Mouse (Mus musculus): ENCODE measurements around the gene Sirt7. TPM values are rescaled to one million over a fixed set of nuclear protein-coding genes. Genes with fewer than 3 reads are reported as not detected.

The Sirt7 gene
- total and polyA plus RNA-seq, 3 experiments = 72.3 to 78.2 TPM; not detected in 1

DNA sequence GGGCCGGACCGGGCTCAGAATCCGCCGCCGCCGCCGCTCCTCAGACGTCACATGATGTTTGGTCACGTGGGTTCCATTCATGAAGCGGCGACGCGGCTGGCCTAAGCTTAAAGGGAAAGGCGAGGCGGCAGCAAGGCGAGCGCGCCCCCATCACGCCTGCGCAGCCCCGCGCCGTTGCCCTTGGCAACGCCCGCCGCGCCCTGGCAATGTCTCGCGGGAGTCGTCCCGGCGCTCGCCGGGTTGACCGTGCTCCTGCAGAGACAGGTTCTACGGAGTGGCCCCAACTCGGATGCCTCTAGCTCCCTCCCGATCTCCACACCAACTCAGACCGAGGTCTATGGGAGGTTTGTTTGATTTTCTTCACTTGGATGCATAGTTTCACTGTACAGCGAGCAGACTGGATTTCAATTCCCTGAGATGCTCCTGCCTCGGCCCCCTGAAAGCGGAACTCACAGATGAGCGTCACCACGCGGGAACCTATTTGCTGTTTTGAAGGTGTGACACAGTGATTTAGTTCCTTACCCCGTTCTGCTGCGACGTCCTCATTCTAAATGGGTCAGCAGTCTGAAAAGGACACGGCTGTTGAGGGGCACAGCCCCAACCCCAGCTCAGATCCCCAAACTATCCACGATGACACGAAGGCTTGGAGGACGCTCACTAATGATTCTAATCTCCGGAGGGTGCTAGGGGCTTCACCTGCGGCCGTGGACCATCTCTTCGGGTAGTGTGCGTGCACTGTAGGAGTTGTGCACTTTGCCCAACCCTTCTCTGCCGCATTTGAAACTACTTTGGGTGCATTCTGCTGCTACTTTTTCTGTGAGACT lies 8.7 kb upstream of the Sirt7 start, which contains the start of gene Mafg (continued):
- TF ChIP-seq ZNF384 (IDR thresholded peaks at IDR 0.05; ENCODE audit: low read depth, low read length) (no peak), MYC (IDR thresholded peaks at IDR 0.05; ENCODE audit: low read depth, low read length) (peak; percentile 78), JUND (IDR thresholded peaks at IDR 0.05; ENCODE audit: low read depth, low read length) (no peak), KAT2A (conservative IDR thresholded peaks at IDR 0.05; ENCODE audit: low read depth, low read length) (no peak), RCOR1 (IDR thresholded peaks at IDR 0.05; ENCODE audit: low read depth, low read length) (no peak), EP300 (IDR thresholded peaks at IDR 0.05; ENCODE audit: low read depth in 1 of 2, low read length in 2 of 2) (0 out of 4 replicates have a peak, but pooled peaks of 1 of the 2 experiments have one; percentile 12), NRF1 (IDR thresholded peaks at IDR 0.05; ENCODE audit: insufficient read depth, low read depth, low read length, poor library complexity, severe bottlenecking) (peak; percentile 95), GABPA (IDR thresholded peaks at IDR 0.05; ENCODE audit: low read depth, low read length) (no peak), E2F4 (IDR thresholded peaks at IDR 0.05; ENCODE audit: borderline replicate concordance, low read depth, low read length) (no peak; the same call in 1 of the 2 replicates), GATA1 (IDR thresholded peaks at IDR 0.05; ENCODE audit: low read depth, low read length) (no peak), MYB (IDR thresholded peaks at IDR 0.05; ENCODE audit: low read depth, low read length) (no peak), TCF12 (IDR thresholded peaks at IDR 0.05; ENCODE audit: low read depth, low read length) (peak; percentile 55; the same call in 1 of the 2 replicates), MAX (IDR thresholded peaks at IDR 0.05; ENCODE audit: low read length) (peak; percentile 93), TAL1 (IDR thresholded peaks at IDR 0.05; ENCODE audit: low read length) (no peak), SIN3A (IDR thresholded peaks at IDR 0.05; ENCODE audit: low read length) (peak; percentile 94)

DNA sequence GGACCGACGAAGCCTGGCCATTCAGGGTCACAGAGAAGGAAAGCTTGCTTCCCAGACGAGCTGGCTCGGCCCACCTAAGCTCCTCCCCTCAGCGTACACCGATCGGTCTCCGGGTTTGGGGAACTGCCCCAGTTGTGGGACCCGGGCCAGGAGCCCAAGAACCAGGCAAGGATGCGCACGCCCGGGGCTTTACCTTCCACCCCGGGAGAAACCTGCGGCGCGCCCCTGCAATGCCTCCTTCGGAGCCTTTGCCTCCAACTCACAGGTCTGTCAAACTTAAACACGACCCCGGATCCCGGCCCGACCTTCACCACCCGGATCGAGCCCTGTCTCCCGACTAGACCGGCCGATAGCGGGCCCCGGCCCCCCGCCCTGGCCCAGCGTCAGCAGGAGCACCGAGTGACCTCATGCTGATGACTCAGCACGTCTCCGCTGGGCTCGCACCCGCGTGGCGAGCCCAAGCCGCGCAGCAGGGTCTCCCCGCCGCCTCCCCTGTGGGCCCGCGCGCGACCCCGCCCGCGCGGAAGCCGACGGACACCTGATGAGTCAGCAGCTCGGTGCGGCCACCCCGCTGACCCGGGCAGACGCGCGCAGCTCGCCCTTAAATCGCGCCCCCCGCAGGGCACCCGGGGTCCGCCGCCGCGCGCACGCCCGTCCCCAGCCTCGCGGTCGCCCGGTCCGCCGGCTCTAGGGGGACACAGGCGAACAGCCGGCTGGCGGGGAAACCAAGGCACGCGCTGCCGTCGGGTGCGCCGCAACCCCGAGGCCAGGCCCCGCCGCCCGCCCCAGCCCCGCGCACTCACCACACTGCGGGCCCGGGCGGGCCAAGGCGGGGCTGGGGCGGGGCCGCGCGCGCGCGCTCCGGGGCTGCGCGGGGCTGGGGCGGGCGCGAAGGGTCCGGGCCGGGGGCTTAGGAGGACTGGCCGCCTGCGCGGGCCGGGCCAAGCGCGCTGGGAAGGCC lies 7.8 kb upstream of the Sirt7 start:
- peaks cover 3 to 39% of the 10 kb centered on the region in 2 experiments; a peak in 3 of 4 replicates for H3K36me3 ChIP-seq (ENCODE audit: control insufficient read depth in 1 of 2, insufficient read depth in 2 of 2, low read length in 2 of 2)
- peaks cover 55% of the 10 kb centered on the region for H3K79me2 ChIP-seq (ENCODE audit: control insufficient read depth, insufficient read depth, low read length, poor library complexity)
- H3K4me1 ChIP-seq (ENCODE audit: control insufficient read depth in 1 of 2, insufficient read depth in 2 of 2, low read length in 2 of 2) = peaks cover 26 to 48% of the 10 kb centered on the region in 2 experiments
- H3K9me3 ChIP-seq (replicated peaks; ENCODE audit: insufficient read depth, low read length) = no peaks in the 10 kb centered on the region
- H3K27ac ChIP-seq (ENCODE audit: control insufficient read depth, low read depth, low read length) = peak overlapping the region; percentile 78
- DNase-seq (ENCODE audit: low read depth, low spot score) = peak; percentile 93
- H3K27me3 ChIP-seq (ENCODE audit: control insufficient read depth in 1 of 2, insufficient read depth in 2 of 2, low read length in 2 of 2) = no peaks in the 10 kb centered on the region
- H3K9ac ChIP-seq (ENCODE audit: control insufficient read depth, low read depth, low read length, poor library complexity, severe bottlenecking) = peak overlapping the region; percentile 98
- H3K4me3 ChIP-seq (ENCODE audit: control insufficient read depth in 1 of 2, insufficient read depth in 1 of 2, low read depth in 2 of 2, low read length in 2 of 2) = peak overlapping the region; percentile 79 to 87
- TF ChIP-seq MEF2A (IDR thresholded peaks at IDR 0.05; ENCODE audit: extremely low read depth, insufficient replicate concordance, low read depth, low read length, poor library complexity, severe bottlenecking) (no peak), UBTF (IDR thresholded peaks at IDR 0.05; ENCODE audit: borderline replicate concordance, insufficient read depth, low read depth, low read length) (peak; percentile 93; the same call in 1 of the 2 replicates), NRF1 (IDR thresholded peaks at IDR 0.05; ENCODE audit: insufficient read depth, low read depth, low read length, poor library complexity, severe bottlenecking) (peak; percentile 62), NELFE (IDR thresholded peaks at IDR 0.05; ENCODE audit: low read depth, low read length) (peak; percentile 59), JUND (IDR thresholded peaks at IDR 0.05; ENCODE audit: low read depth, low read length) (no peak), MYB (IDR thresholded peaks at IDR 0.05; ENCODE audit: low read depth, low read length) (no peak), ZKSCAN1 (IDR thresholded peaks at IDR 0.05; ENCODE audit: low read depth, low read length) (no peak), MAZ (IDR thresholded peaks at IDR 0.05; ENCODE audit: low read depth, low read length) (peak; percentile 84; the same call in 1 of the 2 replicates), MYC (IDR thresholded peaks at IDR 0.05; ENCODE audit: low read depth, low read length) (0 out of 2 replicates have a peak, but pooled peaks have one; percentile 62), EP300 (IDR thresholded peaks at IDR 0.05; ENCODE audit: low read depth in 1 of 2, low read length in 2 of 2) (peak in 1 of 2 experiments; percentile 15; a peak in 1 of 4 replicates), KAT2A (conservative IDR thresholded peaks at IDR 0.05; ENCODE audit: low read depth, low read length) (no peak), MXI1 (IDR thresholded peaks at IDR 0.05; ENCODE audit: low read depth, low read length) (peak; percentile 84; the same call in 1 of the 2 replicates), E2F4 (IDR thresholded peaks at IDR 0.05; ENCODE audit: borderline replicate concordance, low read depth, low read length) (no peak), USF2 (IDR thresholded peaks at IDR 0.05; ENCODE audit: borderline replicate concordance in 1 of 2, insufficient read depth in 1 of 2, low read depth in 1 of 2, low read length in 2 of 2) (no peak), ELF1 (IDR thresholded peaks at IDR 0.05; ENCODE audit: low read depth, low read length) (no peak), GABPA (IDR thresholded peaks at IDR 0.05; ENCODE audit: low read depth, low read length) (peak; percentile 78; the same call in 1 of the 2 replicates), TBP (IDR thresholded peaks at IDR 0.05; ENCODE audit: low read depth, low read length) (peak; percentile 43; the same call in 1 of the 2 replicates), ETS1 (IDR thresholded peaks at IDR 0.05; ENCODE audit: low read depth, low read length) (peak; percentile 85), GATA1 (IDR thresholded peaks at IDR 0.05; ENCODE audit: low read depth, low read length) (no peak), ZC3H11A (IDR thresholded peaks at IDR 0.05; ENCODE audit: low read depth, low read length) (no peak), MAX (IDR thresholded peaks at IDR 0.05; ENCODE audit: low read length) (peak; percentile 77), TAL1 (IDR thresholded peaks at IDR 0.05; ENCODE audit: low read length) (no peak), RCOR1 (IDR thresholded peaks at IDR 0.05; ENCODE audit: low read depth, low read length) (no peak)

Measured in MEL (cell line).